Mouse (Mus musculus): Measurements from ENCODE around the gene Galnt18.

The Galnt18 gene

GRCm38 (mm10) chr7:111714639-111715360, 65.0 kb downstream of the Galnt18 start:
- no peak for DNase-seq (ENCODE audit: extremely low read depth, insufficient read length, low spot score)

DNA sequence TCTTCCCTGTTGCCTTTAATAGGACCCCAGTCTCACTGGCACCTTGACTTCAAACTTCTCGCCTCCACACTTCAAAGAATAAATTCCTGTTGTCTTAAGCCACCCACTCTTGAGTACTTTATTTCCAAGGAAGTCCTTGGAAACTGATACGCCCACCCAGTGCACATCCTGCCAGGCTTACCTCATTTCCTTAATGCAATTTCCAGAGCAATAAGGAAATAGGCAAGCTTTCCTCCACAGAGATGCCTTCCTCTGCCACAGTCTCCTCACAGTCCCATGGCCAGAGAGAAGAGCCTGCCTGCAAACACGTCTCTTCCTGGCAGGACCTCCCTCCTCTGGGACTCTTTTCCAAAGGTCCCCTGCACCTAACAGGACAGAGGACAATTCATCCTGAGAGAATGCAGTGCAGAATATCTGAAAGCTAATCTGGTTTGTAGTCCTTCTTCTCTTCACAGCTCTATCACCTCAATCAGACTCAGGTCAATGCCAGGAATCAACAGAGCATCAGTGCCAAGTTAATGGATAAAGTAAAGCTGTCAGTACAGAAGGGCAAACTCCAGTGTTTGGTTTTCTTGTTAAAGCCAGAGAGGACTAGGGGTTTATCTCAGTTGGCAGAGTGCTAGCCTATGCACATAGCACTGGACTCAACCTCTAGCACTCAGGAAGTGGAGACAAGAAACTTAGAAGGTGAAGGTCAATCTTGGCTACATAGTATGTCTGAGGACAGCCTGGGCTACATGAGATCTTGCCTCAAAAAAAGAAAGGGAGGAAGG, 65.8 kb downstream of the Galnt18 start:
- DNase-seq (ENCODE audit: extremely low read depth, insufficient read length, low spot score) = no peak

GRCm38 (mm10) chr7:111712797-111713196, 67.0 kb downstream of the Galnt18 start:
- DNase-seq (ENCODE audit: extremely low read depth, insufficient read length, low spot score) = no peak

- no peak for DNase-seq (ENCODE audit: extremely low read depth, insufficient read length, low spot score)
Observed at GRCm38 (mm10) chr7:111711045-111711808, 68.5 kb downstream of the Galnt18 start.

DNA sequence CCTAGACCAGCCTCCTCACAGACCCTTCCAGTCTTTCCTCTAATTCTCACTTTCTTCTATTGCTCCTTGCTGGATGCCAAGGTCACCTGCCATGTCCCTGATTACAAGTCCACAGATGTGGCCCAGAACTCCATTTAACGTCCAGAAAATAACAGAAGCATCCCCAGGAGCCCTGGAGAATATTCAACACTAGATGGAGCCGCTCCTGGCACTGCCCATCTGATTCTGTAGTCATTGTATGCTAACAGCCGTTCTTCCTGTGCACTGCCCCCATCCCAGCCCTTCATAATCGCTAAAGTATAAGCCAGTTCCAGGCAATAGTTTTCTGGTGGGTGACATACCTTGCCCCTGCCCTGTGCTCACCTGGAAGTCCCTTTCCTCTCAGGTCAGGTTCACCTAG, 69.5 kb downstream of the Galnt18 start:
- no peak for DNase-seq (ENCODE audit: extremely low read depth, insufficient read length, low spot score)

DNA sequence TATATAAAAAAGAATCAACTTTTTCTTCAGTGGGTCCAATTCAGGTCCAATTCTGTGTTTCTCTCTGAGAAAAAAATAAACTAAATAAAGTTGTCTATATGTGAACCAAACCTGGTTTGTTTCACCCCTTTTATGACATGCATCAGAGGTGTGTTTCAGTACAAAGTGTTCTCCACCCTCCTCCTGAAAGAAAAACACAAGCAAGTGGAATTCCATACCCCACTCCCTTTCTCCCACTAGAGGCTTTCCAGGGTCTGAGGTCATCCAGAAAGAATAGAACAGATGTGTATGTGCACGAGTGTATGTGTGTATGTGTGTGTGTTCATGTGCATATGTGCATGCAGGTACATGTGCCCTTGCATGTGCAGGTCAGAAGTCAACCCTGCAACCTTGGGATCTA, 71.2 kb downstream of the Galnt18 start:
- no peak for DNase-seq (ENCODE audit: extremely low read depth, insufficient read length, low spot score)

GRCm38 (mm10) chr7:111702961-111703360, 76.8 kb downstream of the Galnt18 start:
- DNase-seq (ENCODE audit: extremely low read depth, insufficient read length, low spot score) = no peak

DNA sequence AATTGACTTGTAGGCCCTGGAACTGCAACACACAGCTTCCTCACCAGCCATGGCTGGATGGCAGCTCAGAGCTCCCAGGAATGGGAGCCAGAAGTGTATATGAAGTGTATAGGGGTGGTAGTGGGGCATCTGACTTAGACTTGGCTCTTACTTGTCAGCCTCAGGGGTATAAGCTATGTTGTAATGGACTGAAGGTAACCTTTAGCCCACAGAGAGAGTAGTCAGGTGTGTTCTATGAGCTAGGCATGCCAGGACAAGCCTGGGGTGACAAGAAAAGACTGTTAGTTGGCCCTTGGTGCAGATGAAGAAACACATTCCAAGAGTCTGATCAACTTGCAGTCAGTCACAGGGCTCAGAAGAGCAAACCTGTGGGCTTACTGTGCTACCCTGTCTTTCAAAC, 78.0 kb downstream of the Galnt18 start:
- DNase-seq (ENCODE audit: extremely low read depth, insufficient read length, low spot score) = no peak

DNA sequence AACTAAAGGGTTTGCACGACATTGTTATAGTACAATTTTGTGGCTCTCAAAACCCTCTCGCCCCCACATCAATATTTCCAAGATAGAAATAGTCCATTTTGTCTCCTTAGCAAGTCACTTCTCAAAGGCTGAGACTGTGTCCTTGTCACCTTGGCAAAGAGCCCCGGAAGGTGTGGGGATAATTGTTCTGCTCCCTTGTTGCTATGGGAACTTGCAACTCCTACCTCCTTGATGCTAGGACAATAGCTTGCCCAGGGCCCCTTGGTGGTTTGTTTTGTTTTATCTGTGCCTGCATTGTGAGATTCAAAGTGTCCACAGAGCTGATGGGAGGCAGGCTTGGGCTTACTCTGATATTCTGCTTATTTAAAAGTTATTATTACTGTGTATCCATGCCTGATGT, 80.3 kb downstream of the Galnt18 start:
- DNase-seq (ENCODE audit: extremely low read depth, insufficient read length, low spot score) = no peak

DNA sequence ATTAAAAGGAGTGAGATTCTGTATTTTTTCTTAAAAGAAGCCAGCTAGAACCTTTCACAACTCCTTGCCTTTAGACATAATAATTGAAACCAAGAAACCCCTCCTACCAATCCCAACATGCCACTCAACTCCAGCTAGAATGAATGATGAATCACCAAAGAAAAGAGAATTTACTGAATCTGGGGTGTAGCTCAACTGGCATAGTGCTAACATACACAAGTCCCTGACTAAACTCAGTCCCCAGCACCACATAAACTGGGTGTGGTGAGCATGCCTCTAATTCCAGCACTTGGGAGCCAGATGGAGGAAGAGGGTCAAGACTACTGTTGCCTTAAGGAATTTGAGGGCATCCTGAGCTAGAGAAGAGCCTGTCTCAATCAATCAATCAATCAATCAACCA, 83.6 kb downstream of the Galnt18 start:
- DNase-seq (ENCODE audit: extremely low read depth, insufficient read length, low spot score) = no peak

DNA sequence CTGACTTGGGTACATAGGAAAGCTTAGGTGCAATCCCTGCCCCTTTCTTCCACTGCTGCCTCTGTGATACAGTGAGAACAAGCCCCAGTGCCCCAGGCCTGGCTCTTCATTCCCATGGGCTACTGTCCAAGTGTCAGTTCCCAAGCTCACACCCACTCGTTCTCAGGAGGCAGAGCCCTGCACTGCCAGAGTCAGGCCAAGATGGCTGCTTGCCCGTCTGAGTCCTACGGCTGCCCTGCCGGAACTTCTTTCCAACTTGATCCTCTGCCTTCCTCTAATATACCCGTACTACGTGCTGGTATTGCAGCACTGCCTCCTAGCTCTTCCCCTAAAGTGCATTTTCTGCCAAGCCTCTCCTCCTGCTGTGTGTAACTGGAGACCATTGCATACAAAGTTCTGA, 85.5 kb downstream of the Galnt18 start:
- no peak for DNase-seq (ENCODE audit: extremely low read depth, insufficient read length, low spot score)

GRCm38 (mm10) chr7:111692641-111693261, 87.0 kb downstream of the Galnt18 start:
- no peak for DNase-seq (ENCODE audit: extremely low read depth, insufficient read length, low spot score)

DNA sequence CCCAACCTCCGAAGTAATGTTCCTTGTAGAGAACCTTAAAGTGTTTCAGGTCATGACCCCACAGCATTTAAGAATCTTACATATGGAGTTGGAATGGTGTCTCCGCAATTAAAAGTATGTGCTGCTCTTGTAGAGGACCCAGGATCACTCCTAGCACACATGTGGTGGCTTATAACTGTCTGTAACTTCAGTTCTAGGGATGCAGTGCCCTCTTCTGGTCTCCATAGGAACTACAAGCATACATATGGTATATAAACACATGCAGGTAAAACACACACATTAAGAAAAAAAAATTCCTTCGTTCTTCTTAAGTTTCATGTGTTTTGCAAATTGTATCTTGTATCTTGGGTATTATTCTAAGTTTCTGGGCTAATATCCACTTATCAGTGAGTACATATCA, 99.7 kb downstream of the Galnt18 start:
- no peak for DNase-seq (ENCODE audit: extremely low read depth, insufficient read length, low spot score)

DNA sequence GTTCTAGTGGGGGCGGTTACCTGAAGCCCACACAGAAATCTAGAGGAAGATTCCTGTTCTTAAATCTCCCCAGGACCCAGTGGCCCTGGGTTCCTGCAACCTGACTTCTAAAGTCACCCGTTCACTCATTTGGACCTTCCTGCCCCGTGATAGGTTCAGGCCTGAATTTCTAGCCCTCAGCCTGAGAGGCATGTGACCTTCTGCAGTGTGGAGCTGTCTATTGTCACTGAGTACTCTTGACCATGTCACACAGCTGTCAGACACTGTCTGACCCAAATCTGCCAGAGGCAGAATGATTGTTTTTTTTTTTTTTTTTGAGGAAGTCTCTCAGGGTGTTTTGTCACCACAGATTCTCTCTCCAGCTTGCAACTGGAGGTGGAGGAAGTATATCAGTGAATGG, 103.3 kb downstream of the Galnt18 start:
- no peak for DNase-seq (ENCODE audit: extremely low read depth, insufficient read length, low spot score)

DNA sequence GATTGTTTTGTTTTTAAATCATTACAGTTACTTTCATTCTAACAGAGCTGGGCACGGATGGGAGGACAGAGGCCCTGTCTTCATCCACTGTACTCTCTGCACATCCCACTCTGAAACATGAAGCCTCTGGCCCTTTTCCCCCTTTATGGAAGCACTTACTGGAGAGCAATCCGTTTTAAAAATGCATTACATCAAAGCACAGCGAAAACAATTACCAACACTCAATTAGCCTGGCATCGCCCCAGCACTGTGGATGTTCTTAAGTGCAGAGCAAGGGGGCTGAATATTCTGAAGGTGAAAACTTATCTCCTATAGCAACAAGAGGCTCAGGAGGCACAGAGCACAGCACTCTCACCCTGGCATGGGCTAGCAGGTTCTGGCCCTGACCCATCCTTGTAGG, 107.3 kb downstream of the Galnt18 start:
- DNase-seq (ENCODE audit: extremely low read depth, insufficient read length, low spot score) = no peak

DNA sequence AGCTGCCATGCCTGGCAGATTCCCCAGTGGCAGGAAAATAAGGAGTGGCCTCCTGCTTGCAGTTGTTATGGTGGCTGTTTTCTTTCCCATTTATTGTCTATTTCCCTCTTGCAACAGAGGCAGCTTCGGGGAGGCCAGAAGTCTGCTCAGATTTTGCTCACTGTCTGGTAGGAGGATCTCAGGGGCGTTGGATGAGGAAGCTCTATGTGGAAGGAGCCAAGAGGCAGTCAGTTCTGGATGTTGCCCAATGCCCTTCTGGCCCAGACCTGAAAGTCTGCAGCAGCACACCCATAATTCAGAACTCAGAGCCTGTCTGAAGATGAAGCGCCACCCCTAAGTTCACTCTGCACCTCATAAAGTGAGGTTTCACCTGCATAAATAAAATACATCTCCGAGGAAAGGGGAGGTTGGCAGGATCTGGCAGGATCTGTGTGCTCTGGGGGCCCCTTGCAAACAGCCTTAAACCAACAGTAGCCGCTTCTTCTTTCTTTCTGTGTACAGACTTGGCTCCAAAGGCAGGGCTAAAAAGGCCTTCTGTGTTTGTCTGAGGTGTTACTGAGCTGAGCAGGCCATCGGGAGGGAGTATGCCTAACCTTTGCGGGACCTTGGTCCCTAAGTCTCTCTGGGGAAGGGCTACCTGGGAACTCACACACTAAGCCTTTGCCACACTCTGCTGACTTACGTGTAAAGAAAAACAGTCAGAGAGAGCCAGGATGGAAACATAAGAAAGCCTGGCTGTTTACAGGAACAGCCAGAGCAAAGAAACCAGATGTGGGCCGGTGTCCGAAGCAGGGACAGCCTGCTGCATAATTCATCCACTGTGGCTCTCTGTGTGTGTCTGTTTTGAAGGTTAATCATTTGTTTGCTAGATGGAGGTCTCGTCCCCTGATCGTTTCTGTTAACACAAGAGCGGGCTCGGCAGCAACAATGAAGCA, 116.4 kb downstream of the Galnt18 start:
- no peak for DNase-seq (ENCODE audit: extremely low read depth, insufficient read length, low spot score)

- DNase-seq (ENCODE audit: extremely low read depth, insufficient read length, low spot score) = no peak
Observed at GRCm38 (mm10) chr7:111658579-111658978, 121.2 kb downstream of the Galnt18 start.

GRCm38 (mm10) chr7:111655002-111655401, 124.8 kb downstream of the Galnt18 start:
- DNase-seq (ENCODE audit: extremely low read depth, insufficient read length, low spot score) = no peak

DNA sequence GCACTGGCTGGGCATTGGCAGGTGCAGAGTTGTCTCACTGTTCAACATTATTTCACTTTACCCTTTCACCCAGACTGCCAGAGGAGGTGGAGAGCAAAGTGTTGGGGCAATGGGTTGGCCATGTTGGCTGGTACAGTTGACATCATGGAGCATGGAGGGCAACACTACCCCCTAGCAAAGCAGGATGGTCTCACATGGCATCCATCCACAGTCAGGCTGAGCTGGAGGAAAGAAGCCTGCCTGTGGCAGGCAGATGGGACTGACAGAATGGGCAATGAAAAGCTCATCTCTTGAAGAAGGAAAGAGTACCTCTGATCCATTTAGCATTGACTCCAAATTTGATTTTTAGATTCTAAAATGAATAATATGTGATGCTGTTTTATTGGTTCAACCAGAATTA, 125.3 kb downstream of the Galnt18 start:
- no peak for DNase-seq (ENCODE audit: extremely low read depth, insufficient read length, low spot score)

GRCm38 (mm10) chr7:111644362-111644761, 135.4 kb downstream of the Galnt18 start:
- no peak for DNase-seq (ENCODE audit: extremely low read depth, insufficient read length, low spot score)

Data from 3134 (cell line).